Mouse (Mus musculus): ENCODE data around the gene Cox7a1.
"Not testable (repeated sequence)": the region's sequence is repeated elsewhere in the genome, so short reads cannot be mapped to it uniquely, and the experiment has no call there.

- not testable (repeated sequence) for TF ChIP-seq E2F4 (IDR thresholded peaks at IDR 0.05; ENCODE audit: insufficient read depth); POLR2A (IDR thresholded peaks at IDR 0.05; ENCODE audit: insufficient read length, low read depth); POLR2AphosphoS2 (IDR thresholded peaks at IDR 0.05; ENCODE audit: insufficient read length, low read depth); REST (IDR thresholded peaks at IDR 0.05; ENCODE audit: insufficient read depth, insufficient read length); TCF3 (IDR thresholded peaks at IDR 0.05; ENCODE audit: insufficient read length, low read depth); TCF12 (IDR thresholded peaks at IDR 0.05; ENCODE audit: insufficient read depth, poor library complexity, severe bottlenecking)
These were observed 16.7 kb downstream of the Cox7a1 start for GRCm38 (mm10) chr7:30200661-30201060.

All from myocyte (in vitro differentiated cells).